Mouse (Mus musculus) forebrain, postnatal 0 days (tissue): ENCODE results near the gene Tesmin. TPM values are rescaled to one million over a fixed set of nuclear protein-coding genes. Genes with fewer than 3 reads are reported as not detected.

Experiments used
- ATAC-seq: fragments of 200-750 bp; cut with Nextera tagmentation; 2 replicates; pipeline ENCODE4 v1.8.0; 2017; ENCODE audit warnings: mild to moderate bottlenecking, moderate library complexity
- DNase-seq: peaks from one replicate; pipeline ENCODE4 v3.0.0-alpha.2; 2015
- H3K27ac ChIP-seq: fragments of 300-500 bp; sonication (generic); 2 replicates; pipeline ENCODE4 v1.5.1; 2014; ENCODE audit warnings: low read depth, mild to moderate bottlenecking, antibody characterized with exemption, low read length, moderate library complexity, mixed read lengths
- H3K27me3 ChIP-seq: fragments of 300-500 bp; sonication (generic); 2 replicates; pipeline ENCODE4 v1.6.1; 2014; ENCODE audit warnings: mild to moderate bottlenecking, low read length, mixed read lengths; ENCODE audit not compliant: insufficient read depth
- H3K36me3 ChIP-seq: fragments of 300-500 bp; sonication (generic); 2 replicates; pipeline ENCODE4 v1.6.1; 2014; ENCODE audit warnings: mild to moderate bottlenecking, moderate library complexity; ENCODE audit not compliant: insufficient read depth
- H3K4me1 ChIP-seq: fragments of 300-500 bp; sonication (generic); 2 replicates; pipeline ENCODE4 v1.6.1; 2014; ENCODE audit warnings: antibody characterized with exemption; ENCODE audit not compliant: insufficient read depth
- H3K4me2 ChIP-seq: fragments of 300-500 bp; sonication (generic); 2 replicates; pipeline ENCODE4 v1.6.1; 2014; ENCODE audit warnings: low read depth, mild to moderate bottlenecking, moderate library complexity
- H3K4me3 ChIP-seq: fragments of 300-500 bp; sonication (generic); 2 replicates; pipeline ENCODE4 v1.5.1; 2014; ENCODE audit warnings: low read depth, low read length, mixed read lengths
- H3K9ac ChIP-seq: fragments of 300-500 bp; sonication (generic); 2 replicates; pipeline ENCODE4 v1.6.1; 2014; ENCODE audit warnings: mild to moderate bottlenecking
- H3K9me3 ChIP-seq: fragments of 300-500 bp; sonication (generic); 2 replicates; pipeline ENCODE4 v1.6.1; 2016; ENCODE audit warnings: low read length
- CTCF ChIP-seq: sonication (generic); IDR thresholded peaks from 2 replicates; pipeline ENCODE4 v1.5.1; 2016; ENCODE audit warnings: antibody characterized with exemption, control low read depth, low read depth
- WGBS: fragments of 180-500 bp; shearing (Covaris S2); extraction: QIAGEN DNeasy Blood & Tissue Kit; methylation state at CpG from one replicate; pipeline ENCODE4 v1.1.7; 2014; 5-methylcytosine and 5-hydroxymethylcytosine counted together
- polyA plus RNA-seq: library from polyadenylated mRNA; unstranded; fragments of >200 nt; fragmentation: Nextera tagmentation; extraction: Ambion mirVana; gene quantifications from 2 replicates; pipeline ENCODE4 v1.2.1, GENCODE M21; 2015
- total RNA-seq: library from RNA; depleted of rRNA; stranded (reverse); fragments of >200 nt; gene quantifications from 2 replicates; pipeline ENCODE4 v1.2.3, GENCODE M21; 2014; rRNA removed

Gene Tesmin
- total and polyA plus RNA-seq, 2 experiments from 2014 or later, result 0.71 to 1.5 TPM

DNA sequence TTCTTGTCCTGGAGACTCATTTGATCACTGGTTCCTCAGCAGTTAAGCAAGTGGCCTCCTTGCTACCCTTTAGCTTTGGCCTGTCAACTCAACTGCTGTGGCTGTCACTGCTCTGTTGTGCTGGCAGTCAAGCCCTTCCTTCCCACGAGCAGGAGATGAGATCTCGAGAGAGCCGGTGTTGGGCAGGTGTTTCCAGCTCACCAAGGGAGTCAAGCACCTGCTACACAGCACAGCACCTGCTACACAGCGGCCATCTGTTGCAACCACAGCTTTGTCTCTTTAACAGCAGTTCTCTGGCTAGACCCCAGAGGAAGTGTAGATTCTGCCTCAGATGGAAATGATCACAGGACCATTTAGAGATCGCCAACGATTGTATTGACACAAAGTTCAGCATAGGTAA lies 63.0 kb downstream of the Tesmin start:
- ATAC-seq, result peak; percentile 28; the same call in 1 of the 2 replicates
- H3K27ac ChIP-seq, result no peak overlapping the region
- WGBS, result 59% methylated on average over 6 of the region's 6 CpGs

More for the DNA sequence above, 63.0 kb downstream of the Tesmin start:
- no peaks in the 10 kb centered on the region for H3K4me1 ChIP-seq
- no peak for DNase-seq
- H3K4me2 ChIP-seq, result no peak overlapping the region
- no peaks in the 10 kb centered on the region for H3K9me3 ChIP-seq
- no peak overlapping the region for H3K9ac ChIP-seq
- H3K4me3 ChIP-seq, result no peak overlapping the region
- TF ChIP-seq CTCF, result no peak
- H3K27me3 ChIP-seq, result no peaks in the 10 kb centered on the region
- peaks cover 29% of the 10 kb centered on the region for H3K36me3 ChIP-seq

Other genes with a start within 250 kb of the Tesmin start
- gene Mrpl21, start 106.0 kb upstream of the Tesmin start, total RNA-seq, result 61.7 and 79.1 TPM in 2 replicates
- 92.3 and 96.8 TPM in 2 replicates for gene Mrpl21, start 106.0 kb upstream of the Tesmin start, polyA plus RNA-seq
- gene Ighmbp2, start 105.8 kb upstream of the Tesmin start, total RNA-seq, result 10.1 and 10.5 TPM in 2 replicates
- gene Ighmbp2, start 105.8 kb upstream of the Tesmin start, polyA plus RNA-seq, result 8.8 and 10.4 TPM in 2 replicates
- gene Cpt1a, start 66.5 kb upstream of the Tesmin start, total RNA-seq, result 13.7 and 17.2 TPM in 2 replicates
- gene Cpt1a, start 66.5 kb upstream of the Tesmin start, polyA plus RNA-seq, result 13.1 and 17.0 TPM in 2 replicates
- gene Gal, start 25.7 kb downstream of the Tesmin start, total RNA-seq, result 2.0 and 2.1 TPM in 2 replicates
- 14.1 and 21.9 TPM in 2 replicates for gene Gal, start 25.7 kb downstream of the Tesmin start, polyA plus RNA-seq
- gene Ppp6r3, start 186.9 kb downstream of the Tesmin start, total RNA-seq, result 103 and 110 TPM in 2 replicates
- gene Ppp6r3, start 186.9 kb downstream of the Tesmin start, polyA plus RNA-seq, result 18.1 and 28.6 TPM in 2 replicates